Mouse (Mus musculus) cerebellum, postnatal 36 days (tissue): ENCODE measurements around the gene Ube2a.
"Not testable (repeated sequence)": the region's sequence is repeated elsewhere in the genome, so short reads cannot be mapped to it uniquely, and the experiment has no call there.

Experiments used
- DNase-seq, 2 experiments: peaks; one replicate each; pipeline ENCODE4 v3.0.0; 2021 to 2022; ENCODE audit warnings: mixed read lengths in 2 of 2

Gene Ube2a

DNA sequence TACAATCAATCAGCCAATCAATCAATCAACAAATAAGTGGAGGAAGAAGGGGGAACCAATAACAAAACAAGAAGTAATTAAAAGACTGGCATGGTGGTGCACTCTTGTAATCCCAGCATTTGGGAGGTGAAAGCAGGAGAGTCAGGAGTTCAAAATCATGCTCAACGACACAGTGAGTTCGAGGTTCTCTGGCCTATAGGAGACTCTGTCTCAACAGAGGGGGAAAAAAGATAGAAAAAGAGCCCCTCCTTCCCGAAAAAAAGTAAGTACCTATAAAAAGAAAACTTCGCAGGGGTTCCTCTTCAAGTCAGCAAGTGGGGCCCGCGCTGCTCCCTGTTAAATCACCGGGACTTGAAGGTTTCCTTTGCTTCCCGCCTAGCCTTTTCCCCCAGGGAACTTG lies at the start of gene Ube2a, which contains the start of gene C330007P06Rik:
Ube2a (plus strand) TSS at position 136 of the 400 bp plus-strand sequence.
C330007P06Rik (minus strand) TSS at position 347 of the 400 bp plus-strand sequence.
- DNase-seq = no peak

DNA sequence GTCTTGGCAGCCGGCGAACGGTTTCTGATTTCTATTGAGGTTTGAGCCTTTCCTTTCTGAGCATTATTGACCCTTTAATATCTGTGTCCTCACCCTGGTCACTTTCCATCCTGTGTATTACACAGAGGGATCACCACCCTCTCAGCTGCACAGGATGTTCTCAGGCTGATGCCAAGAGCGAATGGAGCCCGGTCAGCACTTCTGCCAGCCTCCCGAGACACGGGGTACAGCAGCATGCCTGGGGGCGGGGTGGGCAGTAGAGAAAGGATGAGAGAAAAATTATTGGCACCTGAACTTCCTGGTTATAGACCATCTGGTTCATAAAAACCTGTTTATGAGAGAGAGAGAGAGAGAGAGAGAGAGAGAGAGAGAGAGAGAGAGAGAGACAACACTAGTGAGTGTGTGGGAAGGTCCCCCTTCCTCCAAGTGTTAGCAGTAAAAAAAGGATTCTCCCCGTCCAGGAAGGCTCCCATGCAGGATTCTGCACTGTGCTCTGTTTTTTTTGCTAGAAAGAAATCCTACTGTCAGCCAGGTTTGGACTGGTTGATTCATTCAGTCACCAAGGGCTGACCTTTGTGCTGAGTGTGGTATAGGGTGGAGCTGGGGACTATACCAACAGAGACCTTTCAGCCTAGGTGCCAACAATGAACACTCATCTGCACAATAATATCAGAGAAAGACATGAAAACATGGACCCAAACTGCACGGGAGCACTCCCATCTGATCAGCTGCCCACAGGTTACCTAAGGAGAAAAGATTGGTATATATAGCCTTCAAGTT lies 49.6 kb upstream of the Ube2a start:
- DNase-seq = no peak

DNA sequence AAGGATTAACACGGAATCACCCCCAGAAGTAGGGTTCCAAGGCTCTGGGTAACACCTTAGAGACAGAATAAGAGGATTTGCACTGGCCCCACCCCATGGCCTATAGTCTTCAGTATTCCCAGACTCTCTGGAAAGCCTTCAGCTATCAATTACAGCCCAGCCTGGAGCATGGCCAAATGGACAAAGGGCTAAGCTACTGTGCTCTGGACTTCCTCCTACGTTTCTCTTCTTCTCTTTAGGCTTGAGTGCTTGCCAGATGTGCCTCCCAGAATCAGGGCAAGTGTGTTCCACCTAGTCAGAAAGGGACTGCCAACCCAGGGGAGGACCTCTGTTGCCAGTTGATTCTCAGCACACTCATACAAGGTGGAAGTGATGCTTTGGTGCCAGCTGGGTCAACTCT lies 48.7 kb upstream of the Ube2a start:
- DNase-seq = no peak

DNA sequence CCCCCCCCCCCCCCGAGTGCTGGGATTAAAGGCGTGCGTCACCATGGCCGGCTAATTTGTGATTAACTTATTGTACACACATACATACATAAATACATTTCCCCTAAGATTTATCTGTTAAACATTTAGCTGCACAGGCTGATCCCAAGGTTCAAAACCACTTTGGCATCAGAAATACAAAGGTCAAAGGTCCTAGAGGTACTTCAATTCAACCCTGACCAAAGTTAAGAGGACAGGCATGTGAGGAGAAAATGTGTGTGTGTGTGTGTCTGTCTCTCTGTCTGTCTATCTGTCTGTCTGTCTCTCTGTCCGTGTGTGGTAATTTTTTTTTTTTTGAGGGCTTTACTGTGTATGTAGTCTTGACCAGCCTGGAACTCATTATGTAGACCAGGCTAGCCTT lies 46.8 kb upstream of the Ube2a start:
- no peak for DNase-seq

DNA sequence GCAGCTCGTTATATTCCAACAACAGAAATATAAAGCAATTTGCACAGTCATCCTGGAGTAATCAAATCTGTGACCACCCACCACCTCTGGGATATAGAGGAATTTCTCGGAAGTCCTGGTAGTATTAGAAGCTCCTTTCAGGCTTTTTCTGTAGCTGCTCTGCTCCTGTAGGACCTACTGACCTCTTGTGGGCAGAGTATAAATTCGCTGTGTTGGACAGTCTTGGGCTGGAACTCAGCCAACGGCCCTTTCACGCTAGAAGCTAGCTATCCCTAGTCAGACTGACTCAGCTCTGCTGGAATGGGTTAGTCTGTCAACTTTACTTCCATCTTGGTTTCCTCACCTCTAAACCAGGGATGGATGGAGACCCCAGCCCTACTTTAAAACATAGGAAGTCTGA lies 43.4 kb upstream of the Ube2a start:
- DNase-seq = peak; percentile 35 to 44

DNA sequence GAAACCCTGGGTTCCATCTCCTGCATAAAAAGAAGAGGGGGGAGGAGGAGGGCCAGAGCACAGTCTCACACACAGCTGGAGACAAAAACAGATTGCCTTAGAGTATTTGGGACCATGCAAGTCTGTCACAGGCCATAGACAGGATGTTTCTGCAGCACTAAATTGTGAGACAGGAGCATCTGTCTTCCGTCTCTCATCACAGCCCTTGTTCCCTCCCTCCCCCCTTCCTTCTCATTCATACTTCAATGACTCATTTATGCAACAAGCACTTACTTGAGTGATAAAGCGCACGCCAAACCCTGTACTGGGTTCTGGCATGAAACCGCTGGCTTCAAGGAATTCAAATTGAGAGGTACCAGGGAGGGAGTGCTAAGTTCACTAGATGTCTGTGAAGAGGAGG lies 42.1 kb upstream of the Ube2a start:
- DNase-seq = no peak

DNA sequence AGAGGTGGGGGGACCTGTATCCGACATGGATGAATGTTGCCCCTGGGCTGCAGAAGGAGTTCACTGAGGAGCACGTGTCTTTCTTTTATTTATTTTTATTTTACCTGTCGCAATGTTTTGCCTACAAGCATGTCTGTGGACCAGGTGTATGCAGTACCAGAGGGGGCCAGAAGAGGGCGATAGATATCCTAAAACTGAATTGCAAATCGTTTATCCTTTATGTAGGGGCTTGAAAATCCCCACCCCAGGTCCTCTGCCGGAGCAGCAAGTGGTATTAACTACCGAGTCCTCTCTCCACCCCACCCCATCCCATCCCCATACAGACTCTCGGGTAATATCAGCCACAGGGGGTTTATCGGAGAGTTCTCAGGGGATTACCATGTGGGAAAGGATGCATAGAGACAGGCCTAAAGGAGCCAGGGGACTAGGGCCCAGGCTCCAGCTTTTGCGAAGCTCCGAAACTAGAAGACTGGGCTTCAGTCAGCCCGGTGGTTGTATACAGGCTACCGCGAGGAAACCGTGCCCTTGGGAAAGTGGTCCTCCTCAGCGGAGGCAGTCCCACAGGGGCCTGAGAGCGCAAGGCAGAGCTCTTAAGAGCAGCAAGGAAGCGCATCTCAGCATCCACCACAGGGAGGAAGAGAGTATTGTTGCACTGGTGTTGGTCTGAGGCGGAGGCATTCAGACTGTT lies 40.2 kb upstream of the Ube2a start:
- DNase-seq = peak; percentile 71 to 79

DNA sequence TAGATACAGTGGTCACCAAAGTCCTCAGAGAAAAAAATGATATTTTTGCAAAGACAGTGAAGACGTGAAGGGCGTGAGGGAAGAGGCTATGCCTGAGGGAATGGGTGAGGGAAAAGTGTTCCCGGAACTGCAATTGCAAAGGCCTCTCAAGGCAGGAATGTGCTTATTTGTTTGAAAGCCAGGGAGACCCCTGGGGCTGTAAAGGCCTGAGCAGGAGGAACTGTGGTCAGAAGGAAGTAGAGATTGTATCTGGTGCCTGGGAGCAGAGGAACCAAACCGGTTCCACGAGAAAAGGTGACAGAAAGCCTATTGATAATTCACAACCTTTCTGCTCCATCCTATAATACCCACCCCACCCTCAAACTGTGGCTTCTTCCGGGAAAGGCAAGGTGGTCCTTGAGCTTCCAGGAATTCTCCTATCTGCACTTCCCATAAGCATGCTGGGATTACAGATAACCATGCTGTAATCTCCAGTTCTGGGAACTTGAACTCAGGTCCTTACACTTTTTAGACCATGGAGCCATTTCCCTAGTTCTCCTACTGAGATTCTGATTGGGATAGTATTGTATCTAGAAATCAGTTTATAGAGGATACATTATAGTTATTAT lies 36.5 kb upstream of the Ube2a start:
- DNase-seq = no peak

DNA sequence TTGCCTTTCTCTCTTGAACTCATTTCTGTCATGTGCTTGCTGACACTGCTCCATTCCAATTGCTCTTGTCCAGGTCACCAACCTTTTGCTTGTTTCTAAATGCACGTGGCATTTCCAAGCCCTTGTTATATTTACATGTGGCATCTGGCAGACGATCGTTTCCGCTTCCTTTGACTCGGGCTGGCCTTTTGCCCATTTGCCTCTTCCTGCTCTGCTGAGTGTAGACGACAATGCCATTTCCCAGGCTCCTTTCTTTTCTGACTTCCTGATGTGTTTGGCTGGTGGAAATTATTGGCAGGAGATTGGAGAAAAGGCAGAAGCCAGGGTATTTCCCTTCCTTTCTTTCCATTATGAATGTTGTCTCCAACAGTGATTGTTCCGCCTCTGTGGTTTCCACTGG lies 34.3 kb upstream of the Ube2a start:
- DNase-seq = peak in 1 of 2 experiments; percentile 11

DNA sequence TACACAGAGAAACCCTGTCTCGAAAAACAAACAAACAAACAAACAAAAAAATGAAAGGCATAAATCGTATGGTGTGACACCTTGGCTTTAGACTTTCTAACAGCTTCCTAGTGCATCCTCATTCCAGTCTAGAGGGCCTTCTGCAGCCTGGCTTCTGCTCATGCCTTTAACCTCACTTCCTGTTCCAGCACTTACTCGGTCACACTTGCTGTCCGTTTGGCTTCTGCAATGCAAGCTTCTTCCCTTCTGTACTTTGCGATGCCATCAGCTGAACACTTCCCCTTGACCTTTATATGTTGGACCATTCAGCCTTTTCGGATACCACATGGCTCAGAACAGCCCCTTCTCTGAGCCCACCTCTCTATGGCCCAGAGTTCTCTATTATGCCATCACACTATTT lies 32.0 kb upstream of the Ube2a start:
- no peak for DNase-seq

DNA sequence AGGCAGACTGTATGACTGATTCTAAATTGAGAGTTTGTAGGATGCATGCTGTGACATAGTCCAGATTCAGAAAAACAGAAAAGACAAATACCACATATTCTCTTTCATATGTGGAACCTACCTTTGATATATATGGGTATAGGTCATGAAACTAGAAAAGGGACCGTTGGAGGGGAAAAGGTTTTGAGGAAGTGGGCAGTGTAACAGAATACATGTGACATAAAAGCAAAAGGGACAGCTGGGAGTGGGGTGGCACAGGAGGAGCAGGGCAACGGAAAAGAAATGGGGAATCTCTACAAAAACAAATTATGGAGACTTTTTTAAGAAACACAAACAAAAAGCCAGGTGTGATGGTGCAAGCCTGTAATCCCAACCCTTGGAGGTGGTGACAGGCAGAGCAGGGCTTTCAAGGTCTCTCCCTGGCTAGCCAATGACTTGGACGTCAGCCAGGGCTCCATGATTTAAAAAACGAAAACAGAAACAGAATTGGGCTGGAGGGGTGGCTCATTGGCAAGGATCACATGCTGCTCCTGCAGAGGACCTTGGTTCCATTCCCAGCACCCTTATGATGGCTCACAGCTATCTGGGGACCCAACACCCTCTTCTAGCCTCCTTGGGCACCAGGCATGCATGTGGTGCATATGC lies 30.2 kb upstream of the Ube2a start:
- DNase-seq = no peak

DNA sequence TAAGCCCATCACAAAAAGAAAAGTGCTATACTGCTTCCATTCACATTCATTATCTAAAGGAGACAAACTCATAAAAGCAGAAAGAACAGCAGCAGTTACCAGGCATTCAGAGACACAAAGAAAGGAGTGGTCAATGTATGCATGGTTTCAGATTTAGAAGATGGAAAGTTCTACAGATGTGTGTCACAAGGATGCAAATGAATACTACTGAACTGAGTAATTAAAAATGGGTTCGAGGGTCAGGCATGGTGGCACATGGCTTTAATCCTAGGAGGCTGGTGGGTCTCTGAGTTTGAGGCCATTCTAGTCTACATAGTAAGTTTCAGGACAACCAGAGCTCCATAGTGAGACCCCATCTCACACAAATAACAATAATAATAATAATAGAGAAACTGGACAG lies 26.5 kb upstream of the Ube2a start:
- DNase-seq = no peak

DNA sequence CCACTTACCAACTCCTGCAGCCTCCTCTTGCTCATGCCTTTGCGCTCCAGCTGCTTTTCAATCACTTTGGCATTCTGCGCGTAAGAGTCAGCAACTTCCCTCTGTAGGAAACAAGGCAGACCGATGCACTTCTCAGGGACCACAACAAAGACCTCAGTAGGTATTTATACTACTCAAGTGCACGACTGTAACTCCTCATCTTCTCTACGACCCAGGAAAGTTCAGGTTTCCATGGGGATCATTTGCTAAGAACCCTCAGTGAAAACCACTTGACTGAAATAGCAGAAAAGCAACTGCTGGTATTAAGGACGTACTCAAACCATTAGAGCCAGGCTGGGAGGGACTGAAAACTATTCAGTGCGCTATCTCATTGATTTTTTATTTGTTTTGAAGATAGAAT lies 21.1 kb upstream of the Ube2a start:
- no peak for DNase-seq

DNA sequence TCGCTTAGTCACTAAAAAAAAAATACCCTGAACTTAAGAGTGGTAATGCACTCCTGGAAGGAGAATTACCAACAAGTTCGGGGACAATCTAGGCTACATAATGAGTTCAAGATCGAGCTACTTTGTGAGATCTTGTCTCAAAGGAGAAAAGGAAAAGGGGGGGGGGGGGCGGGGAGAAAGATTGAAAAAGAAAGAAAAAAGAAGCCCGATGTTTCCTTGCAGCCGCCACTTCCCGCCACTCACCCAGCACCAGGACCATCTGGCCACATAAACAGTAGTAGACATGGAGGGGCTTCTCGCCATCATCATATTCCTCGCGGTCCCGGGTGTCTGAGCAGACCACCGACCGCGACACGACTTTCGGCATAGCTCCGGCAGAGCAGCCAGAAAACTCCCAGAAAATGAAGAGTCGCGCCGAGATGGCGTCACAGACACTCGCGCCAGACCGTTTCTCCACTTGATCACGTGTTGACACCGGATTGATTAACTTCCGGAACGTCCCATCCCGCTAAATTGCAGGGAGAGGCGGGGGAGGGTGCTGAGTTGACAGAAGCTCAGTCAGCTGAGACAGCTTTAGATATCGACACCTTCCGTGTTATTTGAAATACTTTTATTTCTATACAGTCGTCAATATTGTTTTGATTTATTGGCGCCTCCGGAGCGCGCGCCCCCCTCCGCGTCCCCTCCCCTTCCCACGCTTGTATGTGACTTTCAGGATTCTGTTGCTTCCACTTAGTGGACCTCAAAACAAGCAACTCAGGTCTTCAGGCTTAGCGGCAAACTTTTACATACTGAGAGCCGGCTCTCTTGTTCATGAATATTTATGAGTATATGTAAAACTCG lies 9.7 kb upstream of the Ube2a start:
- DNase-seq = peak; percentile 82 to 85

DNA sequence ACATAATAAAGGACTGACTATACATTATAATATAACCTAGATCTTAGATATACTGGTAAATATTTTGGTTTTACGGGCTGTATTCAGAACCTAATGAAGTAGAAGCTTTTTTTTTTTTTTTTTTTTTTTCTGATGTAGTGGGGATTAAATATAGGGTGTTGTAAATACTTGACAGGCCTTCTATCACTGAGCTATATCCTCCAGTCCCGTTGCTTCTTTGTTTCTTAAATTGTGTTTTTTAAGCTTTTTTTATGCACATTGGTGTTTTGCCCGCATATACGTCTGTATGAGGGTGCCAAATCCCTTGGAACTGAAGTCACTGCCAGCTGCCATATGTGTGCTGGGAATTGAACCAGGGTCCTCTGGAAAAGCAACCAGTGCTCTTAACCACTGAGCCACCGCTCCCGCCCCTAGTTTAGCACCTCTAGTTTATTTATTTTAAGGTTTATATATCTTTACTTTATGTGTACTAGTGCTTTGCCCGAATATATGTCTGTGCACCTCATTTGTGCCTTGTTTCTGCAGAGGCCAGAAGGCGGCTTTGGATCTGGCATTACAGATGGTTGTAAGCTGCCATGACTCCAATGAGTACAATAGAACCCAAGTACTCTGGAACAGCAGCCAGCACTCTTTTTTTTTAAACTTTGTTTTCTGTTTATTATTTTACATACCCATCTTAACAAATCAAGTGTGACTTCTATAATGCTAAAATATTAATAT lies 8.9 kb upstream of the Ube2a start:
- no peak for DNase-seq

DNA sequence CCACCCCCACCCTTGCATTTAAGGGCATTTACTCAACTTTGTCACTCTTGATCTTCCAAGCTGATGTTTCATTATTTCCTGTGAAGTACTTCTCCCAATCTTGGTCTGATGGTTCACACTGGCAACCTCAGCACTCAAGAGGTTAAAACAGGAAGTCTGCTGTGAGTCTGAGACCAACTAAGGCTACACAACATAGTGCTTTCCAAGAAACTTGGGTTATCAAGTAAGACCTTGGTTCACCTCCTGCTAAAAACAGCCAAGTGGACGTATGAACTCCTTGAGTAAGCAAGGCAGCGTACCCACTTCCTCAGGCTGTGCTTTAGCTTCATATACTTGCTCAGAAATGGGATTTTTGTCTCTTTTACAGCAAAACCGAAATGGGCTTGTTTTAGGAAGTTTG lies 3.3 kb upstream of the Ube2a start:
- no peak for DNase-seq

DNA sequence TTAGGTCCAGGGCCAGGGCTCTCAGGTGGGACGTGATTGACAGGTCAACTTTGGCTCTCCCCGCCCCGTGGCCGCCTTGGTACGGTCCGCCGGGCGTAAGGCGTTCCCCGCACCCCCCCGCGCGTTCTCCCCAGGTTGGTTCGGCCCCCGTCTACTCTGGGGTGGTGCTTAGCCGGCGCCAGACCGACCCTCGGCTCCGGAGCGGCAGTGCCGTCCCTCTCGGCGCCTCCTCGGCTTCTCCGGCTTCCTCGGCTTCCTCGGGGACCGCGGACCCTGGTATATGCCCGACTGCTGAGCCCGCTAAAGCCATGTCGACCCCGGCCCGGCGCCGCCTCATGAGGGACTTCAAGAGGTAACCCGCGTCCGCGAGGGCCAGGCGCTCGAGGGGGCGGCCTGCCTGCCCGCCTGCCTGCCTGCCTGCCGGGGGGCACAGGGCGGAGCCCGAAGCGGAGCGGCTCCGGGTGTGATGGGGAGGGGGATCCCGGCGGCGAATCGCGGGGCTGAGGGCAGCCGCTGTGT lies 537 bp downstream of the Ube2a start:
- peak; percentile 84 to 92 for DNase-seq

DNA sequence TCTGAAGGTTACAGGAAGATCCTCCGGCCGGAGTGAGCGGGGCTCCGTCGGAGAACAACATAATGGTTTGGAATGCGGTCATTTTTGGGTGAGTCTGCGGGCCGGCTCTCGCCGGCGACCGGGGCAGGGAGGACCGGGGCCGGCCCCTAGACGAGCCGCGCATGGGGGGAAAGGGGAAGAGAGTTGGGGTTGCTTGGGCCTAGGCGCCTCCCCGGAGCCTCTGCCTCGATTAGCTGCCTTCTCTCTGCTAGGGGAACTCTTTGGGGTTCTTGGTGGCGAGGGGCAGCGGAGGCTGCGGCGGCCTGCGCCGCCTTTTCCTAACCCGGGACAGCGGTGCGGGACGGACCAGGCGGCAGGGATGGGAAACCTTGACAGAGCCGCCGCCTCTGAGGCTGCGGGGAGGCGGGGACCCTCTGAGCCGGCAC lies 1.0 kb downstream of the Ube2a start:
- DNase-seq = peak in 1 of 2 experiments; percentile 17

DNA sequence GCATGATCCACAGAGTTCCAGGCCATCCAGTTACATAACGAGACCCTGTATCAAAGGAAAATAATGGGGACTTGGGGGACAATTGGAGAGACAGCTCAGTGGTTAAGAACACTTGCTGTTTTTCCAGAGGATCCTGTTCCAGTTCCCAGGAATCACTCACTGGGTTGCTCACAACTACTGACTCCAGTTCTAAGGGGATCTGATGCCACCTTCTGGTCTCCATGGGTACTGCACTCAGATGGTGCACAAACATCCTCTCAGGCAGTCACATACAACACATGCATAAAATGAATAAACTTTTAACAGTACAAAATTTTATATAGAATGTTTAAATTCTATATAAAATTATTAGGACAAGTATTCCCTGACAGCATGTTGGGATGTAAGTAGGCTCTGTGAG lies 11.0 kb downstream of the Ube2a start:
- DNase-seq = no peak

DNA sequence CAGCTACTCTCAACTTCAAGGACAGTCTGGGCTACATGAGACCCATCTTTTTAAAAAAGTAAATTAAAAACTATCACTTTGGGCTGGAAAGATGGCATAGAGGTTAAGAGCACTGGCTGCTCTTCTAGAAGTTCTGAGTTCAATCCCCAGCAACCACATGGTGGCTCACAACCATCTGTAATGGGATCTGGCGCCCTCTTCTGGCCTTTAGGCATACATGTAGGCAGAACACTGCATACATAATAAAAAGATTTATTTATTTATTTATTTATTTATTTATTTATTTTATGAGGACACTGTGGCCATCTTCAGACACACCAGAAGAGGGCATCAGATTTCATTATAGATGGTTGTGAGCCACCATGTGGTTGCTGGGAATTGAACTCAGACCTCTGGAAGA lies 25.2 kb downstream of the Ube2a start:
- DNase-seq = not testable (repeated sequence)

DNA sequence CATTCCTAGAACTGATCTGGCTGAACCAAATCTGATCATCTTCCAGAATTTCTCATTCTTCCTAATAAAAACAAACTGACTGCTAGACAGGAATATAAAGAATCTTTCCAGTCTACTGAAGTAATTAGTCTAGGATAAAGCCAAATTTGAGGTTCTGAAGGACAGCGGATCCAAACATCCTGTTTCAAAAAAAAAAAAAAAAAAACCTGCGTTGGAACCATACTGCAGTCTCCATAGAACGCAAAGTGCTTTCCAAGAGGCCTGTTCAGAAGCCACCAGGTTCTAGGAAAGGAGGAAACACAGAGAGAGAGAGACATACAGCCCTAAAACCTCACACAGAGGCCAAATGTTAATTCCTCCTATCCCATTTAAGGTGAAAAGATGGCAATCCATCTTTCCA lies 28.0 kb downstream of the Ube2a start:
- DNase-seq = no peak
